Mouse (Mus musculus) heart, postnatal 0 days (tissue): ENCODE data around the gene Arf6.

Experiments used
- CTCF ChIP-seq: IDR thresholded peaks from 2 replicates; pipeline ENCODE4 v1.5.1; 2016; ENCODE audit warnings: antibody characterized with exemption, control low read depth, low read depth
- EP300 ChIP-seq: IDR thresholded peaks from 2 replicates; pipeline ENCODE4 v1.6.1; 2016; ENCODE audit warnings: antibody characterized with exemption, low read depth

GRCm38 (mm10) chr12:69361919-69362318 lies 10.0 kb upstream of the Arf6 start:
- TF ChIP-seq CTCF: no peak
- no peak for TF ChIP-seq EP300
